Comparison of ENCODE assay signal across 8 mouse cellular contexts in genomic region chr12:71311237-71311887, GRCm38 (mm10). TPM values are rescaled to one million over a fixed set of nuclear protein-coding genes. Genes with fewer than 3 reads are reported as not detected.
A peak's percentile ranks its signal among the peaks of the same experiment; 100 is the strongest.
DNase-seq lines count a peak whose midpoint lies in the region; ATAC-seq lines count a peak whose summit lies in the region.

No protein-coding gene starts in this region.

- no peaks in the 10 kb centered on the region for H3K9me3 ChIP-seq in heart, embryonic 15.5 days (replicated peaks)
- H3K9me3 ChIP-seq in neural tube, embryonic 11.5 days (ENCODE audit: control insufficient read depth, low read length) = no peaks in the 10 kb centered on the region

- 8% methylated on average over 13 of the region's 13 CpGs for WGBS in heart, embryonic 15.5 days
- WGBS in neural tube, embryonic 11.5 days = 18% methylated on average over 13 of the region's 13 CpGs

- no peak for ATAC-seq in heart, embryonic 15.5 days (replicated peaks; ENCODE audit: insufficient number of reproducible peaks, insufficient read depth, low FRiP score, low read depth)
- no peak for ATAC-seq in neural tube, embryonic 11.5 days (ENCODE audit: insufficient read depth, low FRiP score, low TSS enrichment)

- no peaks in the 10 kb centered on the region for H3K27me3 ChIP-seq in heart, embryonic 15.5 days
- H3K27me3 ChIP-seq in neural tube, embryonic 11.5 days (ENCODE audit: control insufficient read depth, insufficient read depth, low read length) = no peaks in the 10 kb centered on the region

- H3K4me1 ChIP-seq in heart, embryonic 15.5 days (replicated peaks) = no peaks in the 10 kb centered on the region; the same call in 1 of the 2 replicates
- H3K4me1 ChIP-seq in neural tube, embryonic 11.5 days (ENCODE audit: control insufficient read depth, insufficient read depth, low read length) = no peaks in the 10 kb centered on the region; the same call in 1 of the 2 replicates

- 0 out of 2 replicates have a peak overlapping the region, but pooled peaks have one; percentile 82 for H3K9ac ChIP-seq in heart, embryonic 15.5 days
- H3K9ac ChIP-seq in neural tube, embryonic 11.5 days (ENCODE audit: low read length) = peak overlapping the region; percentile 91; the same call in 1 of the 2 replicates

- DNase-seq in testis, postnatal 10 days (ENCODE audit: low spot score) = peak; percentile 50
- DNase-seq in testis, postnatal 14 days (ENCODE audit: low spot score) = no peak
- peak; percentile 81 for DNase-seq in fibroblast of lung, adult 2 months (ENCODE audit: low read depth)
- DNase-seq in kidney, postnatal 14 days = peak; percentile 72
- peak; percentile 31 for DNase-seq in liver
- DNase-seq in neural tube, embryonic 11.5 days (ENCODE audit: low spot score) = peak; percentile 58
- no peak for DNase-seq in spleen, postnatal 36 days (ENCODE audit: low spot score in 2 of 2)

- H3K4me3 ChIP-seq in heart, embryonic 15.5 days = peak overlapping the region; percentile 88
- peak overlapping the region; percentile 93 for H3K4me3 ChIP-seq in neural tube, embryonic 11.5 days (ENCODE audit: low read depth, low read length)

- H3K27ac ChIP-seq in heart, embryonic 15.5 days = peak overlapping the region; percentile 89
- no peak overlapping the region for H3K27ac ChIP-seq in neural tube, embryonic 11.5 days (ENCODE audit: low read depth, low read length)

- 0 out of 2 replicates have a peak, but pooled peaks cover 13% of the 10 kb centered on the region for H3K36me3 ChIP-seq in heart, embryonic 15.5 days
- 0 out of 2 replicates have a peak, but pooled peaks cover 2% of the 10 kb centered on the region for H3K36me3 ChIP-seq in neural tube, embryonic 11.5 days (ENCODE audit: control insufficient read depth, insufficient read depth, low read length)

- H3K4me2 ChIP-seq in heart, embryonic 15.5 days = peak overlapping the region; percentile 85
- peak overlapping the region; percentile 79 for H3K4me2 ChIP-seq in neural tube, embryonic 11.5 days (ENCODE audit: low read depth)

RNA-seq across cellular contexts. Expression of gene Dact1, which starts 1.7 kb away (rescaled TPM):
- 8.6 and 12.4 TPM in 2 replicates for polyA plus RNA-seq in heart, embryonic 15.5 days (2015; fragmentation: Nextera tagmentation; extraction: Ambion mirVana)
- polyA plus RNA-seq in neural tube, embryonic 11.5 days (2014; fragmentation: Nextera tagmentation; extraction: Ambion mirVana) = 21.1 and 22.2 TPM in 2 replicates

Comparison
In these comparisons a context has a peak if more than half of its experiments do, and no peak if none do; other contexts are left out.
1. DNase-seq: peak in testis, postnatal 10 days (single experiment), fibroblast of lung, adult 2 months (single experiment), kidney, postnatal 14 days (single experiment), liver (single experiment) and neural tube, embryonic 11.5 days (single experiment); none in testis, postnatal 14 days (single experiment) and spleen, postnatal 36 days (0 of 2).